Mouse (Mus musculus) liver, embryonic 12.5 days (tissue): ENCODE data around the gene Ddx4. TPM values are rescaled to one million over a fixed set of nuclear protein-coding genes. Genes with fewer than 3 reads are reported as not detected.
"Not testable (repeated sequence)": the region's sequence is repeated elsewhere in the genome, so short reads cannot be mapped to it uniquely, and the experiment has no call there.

Source experiments
- ATAC-seq: fragments of 200-750 bp; cut with Nextera tagmentation; 2 replicates; pipeline ENCODE4 v1.8.0; 2017; ENCODE audit warnings: moderate number of reproducible peaks, mild to moderate bottlenecking, moderate library complexity
- H3K27ac ChIP-seq: fragments of 300-500 bp; sonication (generic); 2 replicates; pipeline ENCODE4 v1.5.1; 2016; ENCODE audit warnings: mild to moderate bottlenecking
- H3K27me3 ChIP-seq: fragments of 300-500 bp; sonication (generic); replicated peaks from 2 replicates; pipeline ENCODE4 v1.6.1; 2016; ENCODE audit warnings: mild to moderate bottlenecking, moderate library complexity
- H3K36me3 ChIP-seq: fragments of 300-500 bp; sonication (generic); 2 replicates; pipeline ENCODE4 v1.6.1; 2016; ENCODE audit warnings: mild to moderate bottlenecking, moderate library complexity
- H3K4me1 ChIP-seq: fragments of 300-500 bp; sonication (generic); 2 replicates; pipeline ENCODE4 v1.6.1; 2016
- H3K4me2 ChIP-seq: fragments of 300-500 bp; sonication (generic); 2 replicates; pipeline ENCODE4 v1.6.1; 2016; ENCODE audit warnings: mild to moderate bottlenecking, moderate library complexity
- H3K4me3 ChIP-seq: fragments of 300-500 bp; sonication (generic); 2 replicates; pipeline ENCODE4 v1.5.1; 2016; ENCODE audit warnings: mild to moderate bottlenecking, moderate library complexity
- H3K9ac ChIP-seq: fragments of 300-500 bp; sonication (generic); 2 replicates; pipeline ENCODE4 v1.6.1; 2016; ENCODE audit warnings: mild to moderate bottlenecking, moderate library complexity
- H3K9me3 ChIP-seq: fragments of 300-500 bp; sonication (generic); replicated peaks from 2 replicates; pipeline ENCODE4 v1.6.1; 2016; ENCODE audit warnings: mild to moderate bottlenecking, moderate library complexity
- WGBS: fragments of 180-500 bp; shearing (Covaris S2); methylation state at CpG from one replicate; pipeline ENCODE4 v1.1.7; 2016; ENCODE audit not compliant: insufficient replicate concordance; 5-methylcytosine and 5-hydroxymethylcytosine counted together
- polyA plus RNA-seq: library from polyadenylated mRNA; unstranded; fragments of >200 nt; fragmentation: Nextera tagmentation; extraction: Ambion mirVana; gene quantifications from 2 replicates; pipeline ENCODE4 v1.2.1, GENCODE M21; 2016

Ddx4 gene
- polyA plus RNA-seq, 1 experiment from 2014 or later, result 0.35 TPM

GRCm38 (mm10) chr13:112581796-112582195 lies 70.5 kb downstream of the Ddx4 start:
- H3K9ac ChIP-seq, result no peak overlapping the region
- H3K4me3 ChIP-seq, result no peak overlapping the region
- H3K4me2 ChIP-seq, result no peak overlapping the region
- H3K4me1 ChIP-seq, result 0 out of 2 replicates have a peak, but pooled peaks cover 3% of the 10 kb centered on the region
- H3K9me3 ChIP-seq, result no peaks in the 10 kb centered on the region
- H3K27me3 ChIP-seq, result 0 out of 2 replicates have a peak, but pooled peaks cover 9% of the 10 kb centered on the region
- no peak overlapping the region for H3K27ac ChIP-seq
- H3K36me3 ChIP-seq, result no peaks in the 10 kb centered on the region
- ATAC-seq, result no peak
- 79% methylated on average over 3 of the region's 3 CpGs for WGBS

- Histone ChIP-seq H3K9me3 (no peaks in the 10 kb centered on the region), H3K27me3 (0 out of 2 replicates have a peak, but pooled peaks cover 9% of the 10 kb centered on the region), H3K9ac (no peak overlapping the region), H3K36me3 (no peaks in the 10 kb centered on the region), H3K27ac (no peak overlapping the region), H3K4me1 (0 out of 2 replicates have a peak, but pooled peaks cover 3% of the 10 kb centered on the region), H3K4me2 (no peak overlapping the region), H3K4me3 (no peak overlapping the region)
- ATAC-seq, result no peak
- 52% methylated on average over 11 of the region's 11 CpGs for WGBS
These were observed 71.5 kb downstream of the Ddx4 start for GRCm38 (mm10) chr13:112580590-112581320.

DNA sequence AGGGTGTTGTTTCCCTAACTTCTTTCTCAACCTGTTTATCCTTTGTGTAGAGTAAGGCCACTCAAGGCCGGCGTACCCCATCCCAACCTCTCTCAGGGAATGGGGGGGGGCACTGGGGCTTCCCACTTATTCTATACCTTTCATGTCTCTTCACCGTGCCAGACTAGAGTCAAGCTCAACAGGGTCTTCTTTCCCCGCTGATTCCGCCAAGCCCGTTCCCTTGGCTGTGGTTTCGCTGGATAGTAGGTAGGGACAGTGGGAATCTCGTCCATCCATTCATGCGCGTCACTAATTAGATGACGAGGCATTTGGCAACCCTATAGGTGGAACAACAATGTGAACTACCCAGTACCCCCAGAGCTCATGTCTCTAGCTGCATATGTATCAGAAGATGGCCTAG lies 74.2 kb downstream of the Ddx4 start:
- not testable (repeated sequence) for ATAC-seq

GRCm38 (mm10) chr13:112573800-112574199 lies 78.5 kb downstream of the Ddx4 start:
- no peaks in the 10 kb centered on the region for H3K27me3 ChIP-seq
- no peak overlapping the region for H3K4me3 ChIP-seq
- H3K4me2 ChIP-seq, result no peak overlapping the region
- ATAC-seq, result no peak
- H3K9me3 ChIP-seq, result no peaks in the 10 kb centered on the region
- H3K36me3 ChIP-seq, result no peaks in the 10 kb centered on the region
- no peaks in the 10 kb centered on the region for H3K4me1 ChIP-seq
- no peak overlapping the region for H3K9ac ChIP-seq
- H3K27ac ChIP-seq, result no peak overlapping the region

More for the DNA sequence above, 74.2 kb downstream of the Ddx4 start:
- H3K27ac ChIP-seq, H3K4me3 ChIP-seq, H3K4me2 ChIP-seq, H3K9me3 ChIP-seq, H3K27me3 ChIP-seq, H3K36me3 ChIP-seq, H3K4me1 ChIP-seq, H3K9ac ChIP-seq: not testable (repeated sequence)
- WGBS, result 78% methylated on average over 11 of the region's 11 CpGs

- Histone ChIP-seq H3K36me3 (no peaks in the 10 kb centered on the region), H3K9me3 (no peaks in the 10 kb centered on the region), H3K27me3 (no peaks in the 10 kb centered on the region), H3K4me2 (no peak overlapping the region), H3K4me1 (no peaks in the 10 kb centered on the region), H3K9ac (no peak overlapping the region), H3K27ac (no peak overlapping the region), H3K4me3 (no peak overlapping the region)
- WGBS, result 71% methylated on average over 5 of the region's 5 CpGs
- no peak for ATAC-seq
These were observed 81.5 kb downstream of the Ddx4 start for GRCm38 (mm10) chr13:112570768-112571167.

DNA sequence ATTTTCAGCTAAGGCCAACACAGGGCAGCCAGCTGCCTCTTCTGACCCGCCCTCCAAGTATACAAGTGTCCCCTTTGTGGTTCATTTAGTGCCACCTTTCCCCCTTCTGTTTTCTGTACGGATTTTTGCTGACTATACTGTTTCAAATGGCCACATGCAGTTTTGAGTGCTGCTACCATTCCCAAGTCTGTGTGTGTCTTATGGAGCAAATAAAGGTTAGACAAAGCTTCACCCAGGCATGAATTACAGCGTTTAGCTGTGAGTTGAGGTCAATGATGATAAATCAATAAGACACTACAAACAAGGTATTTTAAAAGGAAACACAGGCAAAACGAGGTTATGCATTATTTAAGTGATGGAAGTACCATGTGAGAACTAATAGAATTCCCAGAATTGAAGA lies 82.7 kb downstream of the Ddx4 start:
- H3K27me3 ChIP-seq, result no peaks in the 10 kb centered on the region
- no peaks in the 10 kb centered on the region for H3K4me1 ChIP-seq
- H3K9ac ChIP-seq, result no peak overlapping the region
- H3K4me2 ChIP-seq, result no peak overlapping the region
- no peak overlapping the region for H3K27ac ChIP-seq
- H3K4me3 ChIP-seq, result no peak overlapping the region
- no peaks in the 10 kb centered on the region for H3K9me3 ChIP-seq
- no peak for ATAC-seq
- H3K36me3 ChIP-seq, result no peaks in the 10 kb centered on the region
- 50% methylated on average over 4 of the region's 4 CpGs for WGBS

DNA sequence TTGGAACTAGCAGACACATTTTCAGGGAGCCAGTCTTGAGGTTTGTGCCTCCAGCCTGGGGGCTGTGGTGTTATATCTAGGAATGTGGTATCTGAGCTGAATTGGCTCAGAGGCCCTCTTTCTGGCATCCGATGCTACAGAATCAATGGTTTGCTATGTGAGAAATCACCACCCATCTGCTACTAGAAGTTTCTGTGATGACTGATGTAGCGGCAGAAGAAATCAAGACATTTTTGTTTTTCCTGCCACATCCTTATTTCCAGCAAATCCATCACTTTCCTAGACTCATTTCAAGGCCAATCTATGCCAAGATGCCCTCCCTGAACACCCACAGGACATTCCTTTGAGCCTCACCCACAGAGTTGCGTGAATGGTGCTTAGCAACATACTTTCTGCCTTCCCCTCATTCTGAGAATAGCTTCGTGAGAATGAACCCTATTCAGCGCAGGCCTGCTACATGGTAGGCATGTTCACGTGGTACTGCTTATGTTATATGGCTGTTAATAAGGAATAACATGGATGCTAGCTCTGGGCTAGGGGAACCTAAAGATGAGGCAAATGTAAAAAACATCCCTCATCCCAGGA lies 91.6 kb downstream of the Ddx4 start:
- no peaks in the 10 kb centered on the region for H3K9me3 ChIP-seq
- WGBS, result 69% methylated on average over 6 of the region's 6 CpGs
- no peak for ATAC-seq
- H3K9ac ChIP-seq, result no peak overlapping the region
- H3K4me3 ChIP-seq, result no peak overlapping the region
- no peaks in the 10 kb centered on the region for H3K4me1 ChIP-seq
- H3K27me3 ChIP-seq, result no peaks in the 10 kb centered on the region
- no peak overlapping the region for H3K4me2 ChIP-seq
- no peak overlapping the region for H3K27ac ChIP-seq
- no peaks in the 10 kb centered on the region for H3K36me3 ChIP-seq

GRCm38 (mm10) chr13:112556501-112556900 lies 95.8 kb downstream of the Ddx4 start:
- Histone ChIP-seq H3K9ac (no peak overlapping the region), H3K27me3 (no peaks in the 10 kb centered on the region), H3K27ac (no peak overlapping the region), H3K4me3 (no peak overlapping the region), H3K9me3 (no peaks in the 10 kb centered on the region), H3K36me3 (no peaks in the 10 kb centered on the region), H3K4me1 (no peaks in the 10 kb centered on the region), H3K4me2 (no peak overlapping the region)
- no peak for ATAC-seq
- 41% methylated on average over 2 of the region's 2 CpGs for WGBS

DNA sequence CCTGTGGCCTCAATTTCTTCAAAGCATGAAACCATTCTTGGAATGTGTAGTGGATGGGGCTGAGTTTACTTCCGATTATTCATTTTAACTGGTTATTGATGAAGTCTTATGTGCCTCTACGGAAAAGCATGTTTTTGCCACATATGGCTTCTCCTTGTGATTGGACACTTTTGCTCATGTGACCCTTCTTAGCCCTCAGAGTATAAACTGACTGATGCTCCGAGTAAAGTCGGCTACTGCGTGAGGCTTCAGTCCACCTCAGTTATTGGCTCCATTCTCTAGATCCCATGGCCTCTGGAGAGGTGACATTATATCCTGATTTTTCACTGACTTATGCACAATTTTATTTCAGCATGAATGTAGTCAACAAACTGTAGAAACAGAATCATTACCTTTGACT lies 99.0 kb downstream of the Ddx4 start:
- ATAC-seq, result no peak
- no peaks in the 10 kb centered on the region for H3K27me3 ChIP-seq
- H3K36me3 ChIP-seq, result no peaks in the 10 kb centered on the region
- WGBS, result 80% methylated on average over 5 of the region's 5 CpGs
- no peak overlapping the region for H3K4me2 ChIP-seq
- no peak overlapping the region for H3K27ac ChIP-seq
- no peaks in the 10 kb centered on the region for H3K4me1 ChIP-seq
- H3K4me3 ChIP-seq, result no peak overlapping the region
- H3K9ac ChIP-seq, result no peak overlapping the region
- no peaks in the 10 kb centered on the region for H3K9me3 ChIP-seq

GRCm38 (mm10) chr13:112551641-112552548 lies 100.4 kb downstream of the Ddx4 start:
- ATAC-seq, result no peak
- H3K27ac ChIP-seq, result no peak overlapping the region
- H3K36me3 ChIP-seq, result no peaks in the 10 kb centered on the region
- no peaks in the 10 kb centered on the region for H3K4me1 ChIP-seq
- no peak overlapping the region for H3K4me3 ChIP-seq
- H3K9ac ChIP-seq, result no peak overlapping the region
- H3K9me3 ChIP-seq, result no peaks in the 10 kb centered on the region
- no peaks in the 10 kb centered on the region for H3K27me3 ChIP-seq
- 52% methylated on average over 7 of the region's 7 CpGs for WGBS
- H3K4me2 ChIP-seq, result no peak overlapping the region
